Mouse (Mus musculus) heart, postnatal 0 days (tissue): ENCODE measurements at regions not wholly inside any gene's neighbourhood (a gene's known extent, or its start where the extent isn't known, plus 50 kb on each side); places are given as distances from the start of the nearest gene placed in this dataset.

Source experiments
- ATAC-seq: fragments of 200-750 bp; cut with Nextera tagmentation; 2 replicates; pipeline ENCODE4 v1.8.0; 2017; ENCODE audit warnings: low read depth, moderate number of reproducible peaks, moderate library complexity; ENCODE audit not compliant: insufficient read depth
- DNase-seq: peaks from one replicate; pipeline ENCODE4 v3.0.0-alpha.2; 2016; ENCODE audit warnings: low spot score
- H3K27ac ChIP-seq: fragments of 300-500 bp; sonication (generic); 2 replicates; pipeline ENCODE4 v1.5.1; 2014; ENCODE audit warnings: low read depth, mild to moderate bottlenecking
- H3K27me3 ChIP-seq: fragments of 300-500 bp; sonication (generic); 2 replicates; pipeline ENCODE4 v1.6.1; 2014; ENCODE audit warnings: low read length, mixed read lengths; ENCODE audit not compliant: control insufficient read depth, insufficient read depth
- H3K36me3 ChIP-seq: fragments of 300-500 bp; sonication (generic); replicated peaks from 2 replicates; pipeline ENCODE4 v1.6.1; 2014; ENCODE audit warnings: low read length, mixed read lengths; ENCODE audit not compliant: control insufficient read depth, insufficient read depth
- H3K4me1 ChIP-seq: fragments of 300-500 bp; sonication (generic); 2 replicates; pipeline ENCODE4 v1.6.1; 2014; ENCODE audit warnings: antibody characterized with exemption; ENCODE audit not compliant: control insufficient read depth, insufficient read depth
- H3K4me2 ChIP-seq: fragments of 300-500 bp; sonication (generic); 2 replicates; pipeline ENCODE4 v1.6.1; 2014; ENCODE audit warnings: low read depth, mild to moderate bottlenecking, low read length, moderate library complexity
- H3K4me3 ChIP-seq: fragments of 300-500 bp; sonication (generic); 2 replicates; pipeline ENCODE4 v1.5.1; 2014; ENCODE audit warnings: low read depth, low read length
- H3K9ac ChIP-seq: fragments of 300-500 bp; sonication (generic); replicated peaks from 2 replicates; pipeline ENCODE4 v1.6.1; 2014; ENCODE audit warnings: low read depth, low read length, mixed read lengths
- H3K9me3 ChIP-seq: fragments of 300-500 bp; sonication (generic); replicated peaks from 2 replicates; pipeline ENCODE4 v1.6.1; 2016; ENCODE audit warnings: low read length; ENCODE audit not compliant: control insufficient read depth
- CTCF ChIP-seq: IDR thresholded peaks from 2 replicates; pipeline ENCODE4 v1.5.1; 2016; ENCODE audit warnings: antibody characterized with exemption, control low read depth, low read depth
- EP300 ChIP-seq: IDR thresholded peaks from 2 replicates; pipeline ENCODE4 v1.6.1; 2016; ENCODE audit warnings: antibody characterized with exemption, low read depth
- WGBS: fragments of 180-500 bp; shearing (Covaris S2); extraction: QIAGEN DNeasy Blood & Tissue Kit; methylation state at CpG from one replicate; pipeline ENCODE4 v1.1.7; 2014; 5-methylcytosine and 5-hydroxymethylcytosine counted together

- no peak for ATAC-seq
- no peaks in the 10 kb centered on the region for H3K9me3 ChIP-seq
- DNase-seq: no peak
- H3K4me2 ChIP-seq: no peak overlapping the region
- TF ChIP-seq CTCF (no peak), EP300 (no peak)
- H3K4me1 ChIP-seq: no peaks in the 10 kb centered on the region
- no peak overlapping the region for H3K9ac ChIP-seq
- H3K27ac ChIP-seq: no peak overlapping the region
- no peak overlapping the region for H3K4me3 ChIP-seq
- no peaks in the 10 kb centered on the region for H3K36me3 ChIP-seq
- H3K27me3 ChIP-seq: no peaks in the 10 kb centered on the region
- WGBS: 66% methylated on average over 3 of the region's 3 CpGs
These were observed 166.3 kb upstream of the Rad23b start for GRCm38 (mm10) chr4:55183519-55183918.

- TF ChIP-seq EP300 (no peak), CTCF (no peak)
- WGBS: 82% methylated on average over 7 of the region's 7 CpGs
- H3K4me2 ChIP-seq: no peak overlapping the region
- H3K36me3 ChIP-seq: no peaks in the 10 kb centered on the region
- no peaks in the 10 kb centered on the region for H3K9me3 ChIP-seq
- H3K4me1 ChIP-seq: no peaks in the 10 kb centered on the region
- H3K27me3 ChIP-seq: no peaks in the 10 kb centered on the region
- no peak for DNase-seq
- H3K9ac ChIP-seq: no peak overlapping the region
- H3K27ac ChIP-seq: no peak overlapping the region
- no peak for ATAC-seq
- no peak overlapping the region for H3K4me3 ChIP-seq
These were observed 161.1 kb upstream of the Rad23b start for GRCm38 (mm10) chr4:55188716-55189115.

- Histone ChIP-seq H3K4me1 (no peaks in the 10 kb centered on the region), H3K9ac (no peak overlapping the region), H3K4me2 (no peak overlapping the region), H3K36me3 (no peaks in the 10 kb centered on the region), H3K4me3 (no peak overlapping the region), H3K9me3 (no peaks in the 10 kb centered on the region), H3K27ac (no peak overlapping the region), H3K27me3 (no peaks in the 10 kb centered on the region)
- no peak for DNase-seq
- WGBS: 48% methylated on average over 6 of the region's 6 CpGs
- TF ChIP-seq CTCF (no peak), EP300 (no peak)
- ATAC-seq: no peak
These were observed 159.3 kb upstream of the Rad23b start for GRCm38 (mm10) chr4:55190586-55190985.

GRCm38 (mm10) chr4:55194061-55194460 lies 155.8 kb upstream of the Rad23b start:
- no peaks in the 10 kb centered on the region for H3K27me3 ChIP-seq
- no peak overlapping the region for H3K27ac ChIP-seq
- no peak for DNase-seq
- no peaks in the 10 kb centered on the region for H3K4me1 ChIP-seq
- H3K36me3 ChIP-seq: no peaks in the 10 kb centered on the region
- 67% methylated on average over 1 of the region's 1 CpGs for WGBS
- H3K9me3 ChIP-seq: no peaks in the 10 kb centered on the region
- no peak for ATAC-seq
- H3K9ac ChIP-seq: no peak overlapping the region
- TF ChIP-seq CTCF: no peak
- TF ChIP-seq EP300: no peak
- H3K4me3 ChIP-seq: no peak overlapping the region
- no peak overlapping the region for H3K4me2 ChIP-seq

GRCm38 (mm10) chr4:55194552-55194951 lies 155.3 kb upstream of the Rad23b start:
- DNase-seq (no peak), ATAC-seq (no peak)
- no peak overlapping the region for H3K9ac ChIP-seq
- H3K4me3 ChIP-seq: no peak overlapping the region
- H3K27ac ChIP-seq: no peak overlapping the region
- no peak overlapping the region for H3K4me2 ChIP-seq
- no peaks in the 10 kb centered on the region for H3K27me3 ChIP-seq
- H3K36me3 ChIP-seq: no peaks in the 10 kb centered on the region
- no peaks in the 10 kb centered on the region for H3K4me1 ChIP-seq
- no peak for TF ChIP-seq EP300
- no peak for TF ChIP-seq CTCF
- H3K9me3 ChIP-seq: no peaks in the 10 kb centered on the region
- 79% methylated on average over 4 of the region's 4 CpGs for WGBS

GRCm38 (mm10) chr4:55203731-55204710 lies 145.8 kb upstream of the Rad23b start:
- Histone ChIP-seq H3K27ac (no peak overlapping the region), H3K36me3 (no peaks in the 10 kb centered on the region), H3K4me3 (no peak overlapping the region), H3K4me1 (peaks cover 4% of the 10 kb centered on the region; the same call in 1 of the 2 replicates), H3K27me3 (no peaks in the 10 kb centered on the region), H3K4me2 (no peak overlapping the region), H3K9ac (no peak overlapping the region), H3K9me3 (no peaks in the 10 kb centered on the region)
- 66% methylated on average over 20 of the region's 20 CpGs for WGBS
- TF ChIP-seq CTCF (no peak), EP300 (no peak)
- ATAC-seq (no peak), DNase-seq (no peak)
